Mouse (Mus musculus) liver, embryonic 14 days (tissue): ENCODE measurements around the gene Olfr1276. TPM values are rescaled to one million over a fixed set of nuclear protein-coding genes. Genes with fewer than 3 reads are reported as not detected.

ENCODE experiments used
- polyA plus RNA-seq: library from polyadenylated mRNA; depleted of rRNA; stranded (reverse); fragments of >200 nt; gene quantifications from 2 replicates; pipeline ENCODE4 v1.2.3, GENCODE M21; 2012; rRNA removed

The Olfr1276 gene
- not detected in 2 replicates for polyA plus RNA-seq

DNA sequence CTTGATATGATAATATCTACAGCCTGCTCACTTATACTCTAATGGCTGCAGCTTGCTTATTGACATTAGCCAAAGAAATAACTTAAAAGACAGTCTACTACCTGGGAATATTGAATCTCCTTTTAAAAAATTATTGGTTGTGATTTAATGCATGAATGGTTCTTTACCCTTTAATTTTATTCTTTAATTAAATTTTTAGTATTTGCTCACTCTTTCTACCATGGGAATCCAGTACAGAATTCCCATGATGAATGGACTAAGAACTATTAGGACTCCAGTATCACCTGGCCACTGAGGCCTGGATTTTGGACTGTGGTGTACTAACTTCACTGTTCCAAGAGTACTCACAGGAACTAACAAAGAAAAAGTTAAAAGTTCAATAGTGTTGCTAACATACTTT lies at the start of gene Olfr1276:
TSS of gene Olfr1276 (plus strand) at position 301 of the 400 bp plus-strand sequence.

GRCm38 (mm10) chr2:111229502-111229901 lies 24.8 kb upstream of the Olfr1276 start, which contains the start of gene 4930430A15Rik:
TSS of gene 4930430A15Rik (minus strand) at chr2:111229602.

DNA sequence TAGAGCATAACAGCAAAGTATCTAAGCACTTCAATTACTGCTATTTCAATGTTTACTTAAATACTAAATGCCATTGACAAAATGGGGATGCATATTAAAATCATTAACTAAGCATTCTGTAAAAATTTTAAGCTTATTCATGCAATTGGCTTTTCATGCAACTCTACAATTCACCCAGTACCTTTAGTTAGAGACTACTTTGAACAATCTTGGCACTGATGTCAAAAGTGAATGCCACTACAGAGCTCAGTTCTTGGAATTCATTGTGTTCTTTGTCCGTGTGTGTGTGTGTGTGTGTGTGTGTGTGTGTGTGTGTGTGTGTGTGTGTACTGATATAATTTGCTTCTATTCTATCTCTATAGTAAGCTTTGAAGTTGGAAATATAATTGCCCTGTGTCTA lies 19.1 kb upstream of the Olfr1276 start, which contains the start of gene Olfr1275:
TSS of gene Olfr1275 (minus strand) at position 101 of the 400 bp plus-strand sequence.

DNA sequence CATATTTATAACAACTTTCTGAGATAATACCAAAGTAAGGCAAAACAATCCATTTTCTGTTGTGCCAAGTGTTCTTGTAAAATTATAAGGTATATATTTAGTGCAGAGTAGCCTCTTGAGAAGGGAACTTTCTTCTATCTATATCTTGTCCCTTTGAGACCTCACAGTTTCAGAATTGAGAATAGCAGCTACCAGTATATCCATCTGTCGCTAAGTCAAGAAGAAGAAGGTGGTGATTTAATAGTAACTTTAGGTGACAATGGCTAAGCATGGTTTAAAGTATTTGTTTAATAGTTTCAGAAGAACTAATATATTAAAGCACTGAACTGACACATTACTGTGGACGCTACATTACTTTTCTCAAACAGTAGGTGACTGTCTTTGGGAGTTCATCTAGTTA lies 19.7 kb downstream of the Olfr1276 start, which contains the start of gene Olfr1277:
TSS of gene Olfr1277 (minus strand) at position 101 of the 400 bp plus-strand sequence.

DNA sequence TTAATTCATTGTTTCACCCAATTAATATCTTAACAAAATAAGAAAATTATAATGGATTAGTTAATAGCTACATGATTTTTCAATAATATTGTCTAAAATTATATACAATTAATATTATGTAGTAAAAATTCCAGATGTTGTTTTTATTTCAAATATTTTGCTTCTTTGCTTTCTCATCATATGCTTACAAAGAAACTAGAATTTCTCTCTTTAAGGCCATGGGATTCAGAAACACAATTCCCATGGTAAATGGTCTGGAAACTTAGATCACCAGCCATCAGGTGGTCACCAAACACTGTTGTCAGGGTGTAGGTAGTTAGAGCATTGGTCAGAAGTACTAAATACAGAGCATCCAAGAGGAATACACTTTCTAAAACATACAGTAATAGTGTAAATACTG lies 35.5 kb downstream of the Olfr1276 start, which contains the start of gene Olfr1278:
TSS of gene Olfr1278 (plus strand) at position 301 of the 400 bp plus-strand sequence.

GRCm38 (mm10) chr2:111300374-111300773 lies 46.1 kb downstream of the Olfr1276 start, which contains the start of gene Olfr1279:
TSS of gene Olfr1279 (plus strand) at chr2:111300635.

Other genes with a start within 250 kb of the Olfr1276 start
- not detected in 2 replicates for gene Gm13941, start 148.5 kb upstream of the Olfr1276 start, polyA plus RNA-seq
- gene Gm15130, start 101.6 kb upstream of the Olfr1276 start, polyA plus RNA-seq = not detected in 2 replicates
- gene 4930430A15Rik, start 24.9 kb upstream of the Olfr1276 start, polyA plus RNA-seq = not detected in 2 replicates
- gene Olfr1275, start 19.2 kb upstream of the Olfr1276 start, polyA plus RNA-seq = not detected in 2 replicates
- gene Olfr1277, start 19.6 kb downstream of the Olfr1276 start, polyA plus RNA-seq = not detected in 2 replicates
- gene Olfr1278, start 35.6 kb downstream of the Olfr1276 start, polyA plus RNA-seq = not detected in 2 replicates
- gene Olfr1279, start 46.1 kb downstream of the Olfr1276 start, polyA plus RNA-seq = not detected in 2 replicates
- not detected in 2 replicates for gene Olfr1280, start 59.5 kb downstream of the Olfr1276 start, polyA plus RNA-seq
- not detected in 2 replicates for gene Olfr1281, start 72.0 kb downstream of the Olfr1276 start, polyA plus RNA-seq
- gene Olfr1282, start 81.6 kb downstream of the Olfr1276 start, polyA plus RNA-seq = not detected in 2 replicates
- gene Olfr1283, start 112.3 kb downstream of the Olfr1276 start, polyA plus RNA-seq = not detected in 2 replicates
- not detected in 2 replicates for gene Olfr1284, start 121.0 kb downstream of the Olfr1276 start, polyA plus RNA-seq
- not detected in 2 replicates for gene Olfr1286, start 168.6 kb downstream of the Olfr1276 start, polyA plus RNA-seq
- gene Olfr1287, start 194.6 kb downstream of the Olfr1276 start, polyA plus RNA-seq = not detected in 2 replicates
- not detected in 2 replicates for gene Olfr1288, start 219.6 kb downstream of the Olfr1276 start, polyA plus RNA-seq
- not detected in 2 replicates for gene Olfr1289, start 226.3 kb downstream of the Olfr1276 start, polyA plus RNA-seq
- gene Olfr1290, start 239.3 kb downstream of the Olfr1276 start, polyA plus RNA-seq = not detected in 2 replicates
- gene Olfr1291-ps1, start 242.7 kb downstream of the Olfr1276 start, polyA plus RNA-seq = not detected in 2 replicates